ENCODE assay signal across 9 mouse cellular contexts in the genomic region with DNA sequence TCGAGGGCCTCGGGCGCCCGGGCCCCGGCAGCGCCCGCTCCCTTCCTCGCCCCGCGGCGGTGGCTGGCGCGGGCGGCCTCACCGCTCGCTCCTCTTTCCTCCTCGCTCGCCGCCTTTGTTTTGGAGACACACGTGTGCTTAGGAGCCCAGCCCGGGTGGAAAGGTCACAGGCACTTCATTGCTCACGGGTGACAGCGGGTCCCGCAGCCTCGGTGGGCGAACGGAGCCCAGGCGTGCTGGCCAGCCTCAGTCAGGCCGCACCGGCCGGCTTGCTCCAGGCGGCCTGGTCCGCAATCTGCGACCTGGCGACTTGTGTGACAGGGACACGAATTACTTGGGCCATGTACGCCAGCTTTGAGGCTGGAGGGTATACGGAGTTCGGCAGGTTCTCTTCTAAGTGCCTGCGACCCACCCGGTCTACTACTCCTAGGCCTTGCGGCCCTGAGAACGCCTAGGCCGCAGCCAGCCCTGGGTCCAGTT. TPM values are rescaled to one million over a fixed set of nuclear protein-coding genes. Genes with fewer than 3 reads are reported as not detected.
DNase-seq lines count a peak whose midpoint lies in the region; ATAC-seq and TF ChIP-seq lines count a peak whose summit lies in the region.
"Had no signal": no experiment of that assay in that cellular context is flagged by ENCODE, and none has a peak within 500 bp of the region (broad histone marks: within the 10 kb centered on the region; RNA-seq: fewer than 3 reads in every experiment).

No protein-coding gene starts in this region.

- peaks cover 41% of the 10 kb centered on the region for H3K27me3 ChIP-seq in heart, embryonic 16.5 days (ENCODE audit: control insufficient read depth, insufficient read depth, low read length)
- H3K27me3 ChIP-seq in liver, postnatal 0 days (ENCODE audit: insufficient read depth, low read length): peaks cover 81% of the 10 kb centered on the region

- peak overlapping the region; percentile 64 for H3K4me2 ChIP-seq in heart, embryonic 16.5 days (ENCODE audit: low read depth, low read length)
- H3K4me2 ChIP-seq in liver, postnatal 0 days (ENCODE audit: low read depth, low read length): peak overlapping the region; percentile 61

- H3K27ac ChIP-seq in ES-E14 (ENCODE audit: insufficient read depth, low read depth, low read length, poor library complexity, severe bottlenecking): no peak overlapping the region
- peak overlapping the region; percentile 69 for H3K27ac ChIP-seq in heart, embryonic 16.5 days (ENCODE audit: low read length)
- no peak overlapping the region for H3K27ac ChIP-seq in liver, postnatal 0 days (ENCODE audit: low read depth)

- H3K36me3 ChIP-seq in ES-E14 (ENCODE audit: control insufficient read depth, insufficient read depth, low read length, poor library complexity, severe bottlenecking): no peaks in the 10 kb centered on the region
- no peaks in the 10 kb centered on the region for H3K36me3 ChIP-seq in heart, embryonic 16.5 days (ENCODE audit: control insufficient read depth, insufficient read depth)
- H3K36me3 ChIP-seq in liver, postnatal 0 days (replicated peaks; ENCODE audit: insufficient read depth, low read length): no peaks in the 10 kb centered on the region

- no peak for ATAC-seq in heart, embryonic 16.5 days (replicated peaks; ENCODE audit: extremely low read depth, insufficient read depth, low FRiP score)
- ATAC-seq in liver, postnatal 0 days: no peak

- no peaks in the 10 kb centered on the region for H3K4me1 ChIP-seq in ES-E14 (ENCODE audit: control insufficient read depth in 2 of 2, insufficient read depth in 2 of 2, low read length in 2 of 2, poor library complexity in 1 of 2)
- peaks cover 11% of the 10 kb centered on the region for H3K4me1 ChIP-seq in heart, embryonic 16.5 days (ENCODE audit: control insufficient read depth, insufficient read depth, low read length)
- peaks cover 16% of the 10 kb centered on the region for H3K4me1 ChIP-seq in liver, postnatal 0 days (ENCODE audit: insufficient read depth)

- no peaks in the 10 kb centered on the region for H3K9me3 ChIP-seq in ES-E14 (ENCODE audit: control insufficient read depth, insufficient read depth, low read depth, low read length)
- H3K9me3 ChIP-seq in heart, embryonic 16.5 days (replicated peaks; ENCODE audit: control insufficient read depth, low read length): peaks cover 3% of the 10 kb centered on the region; the same call in 1 of the 2 replicates
- H3K9me3 ChIP-seq in liver, postnatal 0 days (ENCODE audit: low read length): no peaks in the 10 kb centered on the region

- TF ChIP-seq CTCF in liver, postnatal 0 days (IDR thresholded peaks at IDR 0.05; ENCODE audit: low read depth): no peak

- peak overlapping the region; percentile 47 to 52 for H3K4me3 ChIP-seq in ES-E14 (ENCODE audit: insufficient read depth in 1 of 2, low read depth in 1 of 2, low read length in 2 of 2, poor library complexity in 1 of 2, severe bottlenecking in 1 of 2)
- peak overlapping the region; percentile 60 for H3K4me3 ChIP-seq in heart, embryonic 16.5 days (ENCODE audit: low read length)
- H3K4me3 ChIP-seq in liver, postnatal 0 days (ENCODE audit: low read depth, low read length): peak overlapping the region; percentile 35

- WGBS in heart, embryonic 16.5 days: 28% methylated on average over 44 of the region's 44 CpGs
- 33% methylated on average over 26 of the region's 44 CpGs for WGBS in liver, postnatal 0 days (ENCODE audit: insufficient replicate concordance)

- in situ Hi-C loops in ES-E14 (cut with MboI; ENCODE audit: low sequenced_read_pairs in 2 of 2, unreplicated experiment in 2 of 2): loop anchor here in 1 of 2 experiments (25.0 kb wide), 1 partner anchor 401 kb away; no protein-coding TSS in a partner anchor

- DNase-seq in embryo, embryonic 10.5 days (ENCODE audit: low spot score): peak; percentile 65
- no peak for DNase-seq in embryo, embryonic 9.5 days (ENCODE audit: extremely low spot score)
- no peak for DNase-seq in ES-E14 (ENCODE audit: low read depth, low spot score)
- no peak for DNase-seq in liver, postnatal 0 days
- no peak for DNase-seq in cerebellum, adult 8-10 months
- no peak for DNase-seq in right cerebral cortex, adult 18-20 months
- no peak for DNase-seq in lung, postnatal 25 days (ENCODE audit: low spot score)
- DNase-seq: cerebellum, adult 9-10 months had no signal

- TF ChIP-seq EP300 in liver, postnatal 0 days (IDR thresholded peaks at IDR 0.05; ENCODE audit: low read depth): no peak

- H3K9ac ChIP-seq in ES-E14 (ENCODE audit: insufficient read depth, low read depth, low read length, poor library complexity, severe bottlenecking): peak overlapping the region; percentile 4; the same call in 1 of the 2 replicates
- H3K9ac ChIP-seq in heart, embryonic 16.5 days (ENCODE audit: low read length): peak overlapping the region; percentile 77
- no peak overlapping the region for H3K9ac ChIP-seq in liver, postnatal 0 days (replicated peaks)

TF ChIP-seq in ES-E14, 5 proteins besides CTCF, POLR2A, EP300 and RAD21:
- no peak for TF ChIP-seq ZNF384 (IDR thresholded peaks at IDR 0.05; ENCODE audit: low read depth, low read length)
- TF ChIP-seq MAFK (IDR thresholded peaks at IDR 0.05; ENCODE audit: insufficient read depth, low read depth, low read length): no peak
- no peak for TF ChIP-seq ZC3H11A (IDR thresholded peaks at IDR 0.05; ENCODE audit: borderline replicate concordance, low read depth, low read length)
TF ChIP-seq in ES-E14: peak in this region for 0.

RNA-seq across cellular contexts. Expression of gene Foxc1, which starts 5.1 kb away (rescaled TPM):
- 0.42 and 1.2 TPM in 2 replicates for total RNA-seq in ES-E14 (2012; rRNA removed)
- polyA plus RNA-seq in heart, embryonic 16.5 days (2015; fragmentation: Nextera tagmentation; extraction: Ambion mirVana): 0.77 and 1.0 TPM in 2 replicates
- polyA plus RNA-seq in liver, postnatal 0 days (2015; fragmentation: Nextera tagmentation; extraction: Ambion mirVana): 0.02 TPM in 1 of 2 replicates, not detected in the other
